Mouse (Mus musculus) spleen, postnatal 36 days (tissue): ENCODE data around the gene Tbc1d9.
A peak's percentile ranks its signal among the peaks of the same experiment; 100 is the strongest.

Experiments
- DNase-seq, 2 experiments: peaks; one replicate each; pipeline ENCODE4 v3.0.0; 2022; ENCODE audit warnings: low spot score in 2 of 2, mixed read lengths in 1 of 2

The Tbc1d9 gene

DNA sequence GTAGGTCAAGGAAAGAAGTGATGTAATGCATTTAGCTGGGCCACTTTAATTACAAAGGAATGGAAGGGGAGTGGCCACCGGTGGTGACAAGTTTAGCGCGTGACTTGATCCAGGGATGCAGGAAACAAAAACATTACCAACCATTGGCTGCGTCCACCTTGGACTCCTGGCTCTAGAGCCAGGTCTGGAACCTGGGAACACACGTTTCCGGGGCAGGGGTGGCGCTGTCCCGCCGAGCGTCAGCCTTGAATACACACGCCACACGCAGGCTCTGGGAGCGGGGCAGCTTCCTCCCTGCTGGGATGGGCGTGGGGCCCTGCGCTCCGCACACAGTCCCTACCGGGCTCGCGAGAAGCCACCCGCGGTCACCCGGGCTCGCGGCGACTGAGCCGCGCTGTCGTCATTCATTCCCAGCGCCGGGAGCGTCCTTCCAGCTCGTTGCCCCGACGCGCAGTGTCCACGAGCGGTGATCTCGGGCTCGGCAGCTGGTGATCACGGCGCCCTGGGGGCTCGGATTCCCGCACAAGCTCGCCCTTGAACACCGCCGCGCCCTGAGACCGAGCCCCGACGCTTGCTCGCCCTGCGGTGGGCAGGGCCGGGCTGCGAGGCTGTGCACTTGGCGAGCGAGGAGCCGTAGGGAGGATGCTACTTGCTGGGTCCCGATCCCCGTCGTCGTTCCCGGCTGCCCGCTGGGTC is at the start of gene Tbc1d9:
Tbc1d9 (plus strand) TSS at position 118 of the 696 bp plus-strand sequence.
- DNase-seq: peak; percentile 26 to 29

DNA sequence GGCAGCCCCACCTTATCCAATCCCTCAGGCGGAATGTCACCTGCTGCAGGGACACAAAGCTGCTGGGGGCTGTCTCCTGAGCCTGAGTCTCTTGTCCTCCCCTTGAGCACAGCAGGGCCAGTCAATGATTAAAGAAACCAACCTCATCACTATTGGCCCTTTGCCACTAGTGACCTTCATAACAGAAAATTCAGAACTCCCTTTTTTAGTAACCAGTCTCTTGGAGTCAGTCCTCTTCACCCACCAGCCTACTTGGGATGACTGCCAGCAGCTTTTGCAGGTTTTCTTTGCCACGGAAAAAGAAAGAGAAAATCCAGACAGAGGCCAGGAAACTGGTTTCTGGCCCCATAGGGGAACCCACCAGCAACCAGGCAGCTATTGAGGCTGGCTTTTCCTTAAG is 30.1 kb upstream of the Tbc1d9 start:
- DNase-seq: no peak

DNA sequence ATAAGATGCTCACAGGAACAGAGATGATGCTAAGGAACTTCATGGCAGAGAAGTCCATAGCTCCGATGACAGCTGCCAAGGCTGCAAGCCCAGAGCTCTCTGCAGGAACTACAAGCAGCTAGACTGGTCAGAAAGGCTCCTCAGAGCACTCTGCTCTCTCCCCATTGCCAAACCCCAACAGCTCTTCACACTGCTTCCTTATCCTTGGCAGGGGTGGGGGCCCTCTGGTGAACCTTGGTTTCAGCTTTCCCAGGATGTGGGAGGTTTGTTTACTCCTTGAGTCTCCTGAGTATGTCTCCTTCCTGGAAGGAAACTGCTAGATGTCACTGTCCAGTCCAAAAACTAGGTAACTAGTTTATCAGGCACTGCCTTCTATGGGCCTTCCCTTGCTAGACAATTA is 25.1 kb upstream of the Tbc1d9 start:
- DNase-seq: no peak

DNA sequence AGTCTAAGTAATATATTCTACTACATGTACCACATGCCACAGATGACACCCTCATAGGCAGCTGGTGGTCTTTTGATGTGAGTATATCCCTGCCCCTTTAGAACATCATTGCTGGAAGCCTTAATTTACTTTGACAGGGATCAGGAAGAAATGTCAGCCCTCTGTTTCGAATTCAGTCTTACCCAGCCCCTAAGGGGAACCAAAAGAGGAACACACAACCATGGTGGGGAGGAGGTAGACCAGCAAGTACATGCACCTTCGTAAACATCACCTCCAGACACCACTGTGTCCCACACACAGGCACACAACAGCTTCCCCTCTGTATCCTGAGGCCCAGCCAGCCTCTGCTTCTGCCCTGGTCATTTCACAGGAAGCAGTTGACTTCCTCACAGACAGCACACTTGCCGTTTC is 24.4 kb upstream of the Tbc1d9 start:
- peak; percentile 64 to 71 for DNase-seq

DNA sequence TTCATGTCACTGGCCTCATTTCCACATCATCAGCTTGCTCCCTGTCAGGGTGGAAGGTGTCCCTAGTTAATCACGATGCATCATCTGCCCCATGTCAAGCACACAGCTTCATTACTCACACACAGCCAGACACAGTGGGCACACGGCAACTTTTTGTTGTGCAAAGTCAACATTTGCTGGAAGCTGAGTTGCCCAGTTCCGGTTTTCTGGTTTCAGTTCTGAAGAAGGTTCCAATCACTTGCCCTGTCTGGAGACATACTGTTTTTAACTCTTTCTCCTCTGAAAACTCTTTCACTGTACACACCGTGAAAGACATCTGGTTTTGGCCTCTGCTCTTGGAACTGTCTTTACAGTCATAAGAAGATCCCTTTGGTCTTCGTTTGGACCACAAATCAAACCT is 23.8 kb upstream of the Tbc1d9 start:
- DNase-seq: peak; percentile 56 to 58

DNA sequence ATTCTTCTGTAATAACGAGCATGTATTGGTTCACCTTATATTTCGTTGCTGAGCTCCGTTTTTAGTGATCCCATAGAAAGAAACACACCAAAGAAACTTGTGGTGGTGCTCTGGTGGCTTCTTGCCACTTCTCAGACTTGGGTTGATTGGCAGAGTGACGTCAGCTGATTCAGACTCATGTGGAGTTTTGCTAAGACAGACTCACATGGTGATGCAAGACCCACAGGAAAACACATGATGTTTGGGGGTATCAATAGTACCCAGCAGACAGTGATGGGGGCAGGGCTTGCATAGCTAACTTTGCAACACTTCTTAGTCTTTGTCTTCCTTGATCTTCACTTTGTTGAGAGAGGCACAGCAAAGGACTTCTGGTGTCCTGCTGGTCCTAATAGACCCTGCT is 20.6 kb upstream of the Tbc1d9 start:
- no peak for DNase-seq

DNA sequence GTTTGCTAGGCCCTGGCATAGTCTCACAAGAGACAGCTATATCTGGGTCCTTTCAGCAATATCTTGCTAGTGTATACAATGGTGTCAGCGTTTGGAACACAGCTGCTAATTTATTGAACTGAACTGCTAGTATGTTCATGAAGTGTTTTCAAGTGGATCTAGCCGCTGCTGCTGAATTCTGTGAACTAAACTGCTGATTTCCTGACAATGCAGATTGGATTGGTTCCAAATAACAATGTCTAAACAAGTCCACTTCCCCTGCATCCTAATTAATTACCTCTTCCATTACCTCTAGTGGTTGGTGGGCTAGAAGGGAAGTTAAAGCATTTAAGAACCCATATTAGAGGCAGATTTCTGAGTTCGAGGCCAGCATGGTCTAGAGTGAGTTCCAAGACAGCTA is 19.7 kb upstream of the Tbc1d9 start:
- no peak for DNase-seq

DNA sequence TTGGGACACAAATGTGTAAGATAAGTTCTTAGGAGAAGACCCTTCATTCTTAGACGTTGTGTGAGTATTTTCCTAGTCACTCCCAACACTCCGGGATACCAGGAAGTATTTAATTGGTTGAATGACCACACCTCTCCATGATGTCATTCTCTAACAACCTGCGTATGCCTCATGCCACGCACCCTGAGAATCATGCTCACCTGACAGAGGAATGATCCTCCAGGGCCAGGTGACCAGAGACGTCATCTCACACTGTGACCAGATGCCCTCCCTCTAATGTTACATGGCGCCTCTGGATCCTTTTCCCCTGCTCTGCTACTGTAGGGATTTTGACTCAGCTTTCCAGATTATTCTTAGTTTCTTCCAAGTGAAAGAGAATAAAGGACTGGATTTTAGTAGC is 16.0 kb upstream of the Tbc1d9 start:
- no peak for DNase-seq

DNA sequence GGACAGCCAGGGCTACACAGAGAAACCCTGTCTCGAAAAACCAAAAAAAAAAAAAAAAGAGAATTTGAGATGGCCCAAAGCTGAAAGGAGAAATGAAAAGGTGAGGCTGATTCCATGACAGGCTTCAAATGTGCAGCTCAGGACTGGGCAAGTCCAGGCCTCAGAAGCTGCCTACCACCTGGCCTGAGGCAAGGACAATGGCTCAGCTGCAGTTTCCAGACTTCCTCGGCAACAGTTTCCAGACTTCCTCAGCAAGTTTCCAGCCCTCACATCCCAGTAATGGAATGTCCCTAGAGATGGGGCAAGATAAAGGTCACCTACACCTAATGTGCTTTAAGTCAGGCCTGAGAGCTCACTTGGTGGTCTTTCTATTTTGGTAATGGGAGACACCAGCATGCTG is 13.1 kb upstream of the Tbc1d9 start:
- DNase-seq: no peak

DNA sequence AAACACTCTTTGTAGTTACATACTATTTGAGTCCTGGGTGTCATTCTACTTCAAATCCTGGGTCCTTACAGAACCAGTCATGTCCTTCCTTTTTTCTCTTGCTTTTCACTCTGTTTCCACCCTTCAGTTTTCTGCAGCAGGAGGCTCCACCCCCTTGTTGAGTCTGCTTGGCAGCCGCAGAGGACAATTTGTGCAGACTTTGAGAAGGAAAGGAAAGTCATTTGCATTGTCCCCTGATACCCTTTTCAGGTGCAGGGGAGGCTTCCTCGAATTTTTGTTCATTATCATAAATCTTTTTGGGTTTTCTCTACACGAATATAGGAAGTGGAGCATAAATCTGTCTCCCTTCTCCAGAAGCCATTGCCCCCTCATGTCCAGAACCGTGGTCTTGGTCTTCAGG is 12.7 kb upstream of the Tbc1d9 start:
- DNase-seq: peak; percentile 59 to 70

DNA sequence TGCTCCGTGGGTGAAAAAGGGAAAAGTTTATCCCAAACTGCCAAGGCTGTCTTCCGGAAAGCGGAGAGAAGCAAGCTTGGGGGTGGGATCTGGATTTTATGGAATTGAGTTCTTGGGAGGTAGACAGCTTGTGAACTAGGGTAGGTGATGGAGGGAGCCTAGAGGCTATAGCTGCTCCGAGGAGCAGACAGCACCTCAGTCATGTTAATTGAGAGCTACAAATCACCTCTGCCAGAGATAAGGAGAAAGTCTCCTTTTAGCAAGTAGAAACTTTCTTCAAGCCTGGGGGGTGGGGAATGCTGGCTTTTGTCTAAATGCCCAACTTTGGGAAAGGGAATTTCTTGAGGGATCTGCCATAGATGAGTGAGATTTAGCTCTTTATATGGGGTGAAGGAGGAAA is 10.0 kb upstream of the Tbc1d9 start:
- DNase-seq: no peak

DNA sequence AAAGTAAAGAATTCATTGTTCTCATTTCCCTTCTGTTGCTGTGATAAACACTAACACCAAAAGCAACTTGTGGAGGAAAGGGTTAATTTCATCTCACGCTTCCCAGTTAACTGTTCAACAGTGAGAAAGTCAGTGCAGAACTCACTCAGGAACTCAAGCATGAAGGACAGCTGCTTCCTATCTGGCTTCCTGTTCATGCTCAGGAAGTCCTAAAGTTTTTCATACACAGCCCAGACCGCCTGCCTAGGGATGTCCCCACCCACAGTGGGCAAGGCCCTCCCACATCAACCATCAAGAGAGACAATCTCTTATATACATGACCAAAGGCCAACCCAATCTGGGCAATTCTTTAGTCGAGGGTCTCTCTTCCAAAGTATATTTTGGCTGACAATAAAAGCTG is 6.2 kb upstream of the Tbc1d9 start:
- peak; percentile 26 to 29 for DNase-seq

DNA sequence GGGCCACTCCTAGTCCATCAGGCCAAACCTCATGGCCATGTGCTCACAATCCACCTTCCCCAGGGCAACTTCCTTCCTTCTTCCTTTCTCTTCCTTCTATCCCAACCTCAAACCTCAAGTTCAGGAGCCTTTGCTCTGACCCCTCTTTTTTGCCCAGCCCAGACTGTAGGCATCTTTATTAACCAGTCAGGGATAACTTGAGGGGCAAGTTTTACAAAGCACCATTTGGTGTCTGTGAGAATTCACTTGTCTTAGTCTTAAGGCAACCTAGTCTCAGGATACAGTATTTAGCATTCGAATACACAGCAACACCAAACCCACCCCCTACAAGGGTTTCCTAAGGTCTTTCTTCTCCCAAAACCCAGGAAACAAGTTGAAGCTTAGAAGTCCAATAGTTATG is 5.5 kb upstream of the Tbc1d9 start:
- DNase-seq: no peak

DNA sequence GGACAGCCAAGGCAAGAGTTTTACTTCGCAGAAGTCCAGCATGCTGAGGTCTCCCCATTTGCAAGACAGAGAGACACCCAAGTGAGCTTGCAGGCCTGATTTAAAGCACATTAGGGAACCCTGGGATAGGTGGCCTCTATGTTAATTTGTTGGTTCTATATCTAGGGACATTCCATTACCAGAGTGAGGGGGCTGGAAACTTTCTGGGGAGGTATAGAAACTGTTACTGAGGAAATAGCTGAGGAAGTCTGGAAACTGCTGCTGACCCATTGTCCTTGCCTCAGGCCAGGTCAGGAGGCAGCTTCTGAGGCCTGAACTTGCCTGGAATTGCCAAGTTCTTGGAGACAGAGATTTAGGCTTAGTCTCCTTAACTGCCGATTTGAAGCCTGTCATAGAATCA is 4.5 kb upstream of the Tbc1d9 start:
- DNase-seq: no peak

DNA sequence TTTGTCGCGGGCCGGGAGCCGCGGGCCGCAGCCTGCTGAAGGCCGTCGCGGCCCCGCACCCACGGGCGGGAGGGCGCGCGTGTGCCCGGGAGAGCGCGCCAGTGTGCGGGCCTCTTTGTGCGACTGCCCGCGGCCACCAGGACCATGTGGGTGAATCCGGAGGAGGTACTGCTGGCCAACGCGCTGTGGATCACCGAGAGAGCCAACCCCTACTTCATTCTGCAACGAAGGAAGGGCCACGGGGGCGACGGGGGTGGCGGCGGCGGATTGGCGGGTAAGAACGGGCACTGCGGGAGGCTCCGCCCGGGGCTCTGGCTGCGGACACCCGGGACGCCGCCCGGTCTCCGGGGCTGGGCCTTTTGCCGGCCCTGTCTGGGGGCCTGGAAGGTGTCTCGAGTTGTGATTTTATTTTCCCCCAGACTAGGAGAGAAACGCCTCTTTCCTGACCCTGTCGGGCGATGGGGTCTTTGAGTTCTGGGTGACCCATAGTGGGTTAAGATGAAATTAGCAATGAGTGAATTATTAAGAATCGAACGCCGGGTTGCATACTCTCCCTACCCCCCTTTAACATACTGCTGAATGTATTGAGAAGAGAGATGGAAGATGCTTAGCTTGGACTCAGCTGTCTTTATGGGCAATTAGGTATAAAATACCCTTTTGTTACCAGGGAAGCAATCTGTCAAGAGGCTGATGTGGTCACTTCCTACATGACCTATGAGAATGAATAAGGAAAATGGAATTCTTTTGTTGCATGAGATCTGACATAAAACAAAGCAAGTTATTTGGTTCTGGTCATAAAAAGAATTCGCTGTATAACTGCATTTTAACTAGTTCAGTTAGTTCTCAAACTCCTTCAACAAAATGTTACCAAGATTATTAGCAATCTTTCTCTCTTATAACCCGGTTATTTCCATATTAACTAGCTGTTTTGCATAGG is 1.0 kb downstream of the Tbc1d9 start, which contains the start of gene Gm10645:
Gm10645 (minus strand) TSS at position 240 of the 937 bp plus-strand sequence.
- peak in 1 of 2 experiments; percentile 17 for DNase-seq

DNA sequence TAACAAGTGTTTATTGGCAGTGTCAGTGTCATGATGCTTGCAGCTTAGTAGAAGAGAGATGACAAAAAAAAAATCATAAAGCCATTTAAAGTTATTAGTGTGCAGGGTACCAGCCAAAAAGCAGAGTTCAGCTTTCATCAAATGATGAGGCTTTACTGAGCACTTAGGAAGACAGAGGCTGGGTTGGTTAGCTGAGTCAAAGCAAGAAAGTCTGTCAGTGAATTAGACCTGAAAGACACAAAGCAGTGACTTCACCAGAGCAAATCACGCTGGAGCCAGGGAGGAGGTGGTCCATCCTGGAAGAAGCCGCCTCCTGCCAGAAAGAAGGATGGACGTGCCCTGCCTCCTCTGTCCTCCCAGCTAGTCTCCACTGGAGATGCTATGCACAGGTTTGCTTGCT is 2.8 kb downstream of the Tbc1d9 start:
- DNase-seq: no peak

DNA sequence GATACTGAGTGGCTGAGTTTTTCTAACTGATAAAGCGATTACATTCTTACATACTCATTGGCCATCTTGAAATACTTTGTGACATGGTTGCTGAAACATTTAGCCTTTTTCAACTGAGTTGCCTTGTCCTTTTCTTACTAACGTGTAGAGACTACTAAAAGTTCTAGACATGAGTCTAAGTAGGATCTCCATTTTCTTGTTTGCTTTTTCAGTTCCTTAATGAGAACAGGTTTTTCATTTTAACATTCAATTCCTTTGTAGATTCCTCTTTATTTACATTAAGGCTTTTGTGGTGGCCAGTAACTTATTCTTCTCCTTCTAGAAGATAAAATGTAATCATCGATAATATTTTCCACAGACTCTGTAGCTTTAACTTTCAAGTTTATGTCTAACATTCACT is 4.0 kb downstream of the Tbc1d9 start:
- no peak for DNase-seq

DNA sequence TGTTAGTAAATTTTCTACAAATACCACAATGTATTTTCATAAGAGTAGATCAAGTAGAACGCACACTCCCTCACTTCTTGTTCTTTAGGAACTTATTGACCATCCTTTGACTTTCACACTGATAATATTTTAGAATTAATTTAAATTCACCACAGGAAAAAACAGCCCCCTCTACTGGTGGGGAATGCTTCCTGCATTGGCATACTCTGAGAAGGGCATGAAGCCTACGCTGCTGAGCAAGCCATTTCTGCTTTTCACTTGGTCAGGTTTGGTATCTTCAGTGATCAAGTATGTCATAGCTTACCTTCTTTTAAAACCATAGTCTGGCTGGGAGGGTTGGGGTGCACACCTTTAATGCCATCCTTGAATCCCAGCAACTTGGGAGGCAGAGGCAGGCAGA is 4.6 kb downstream of the Tbc1d9 start:
- DNase-seq: peak; percentile 12 to 32

DNA sequence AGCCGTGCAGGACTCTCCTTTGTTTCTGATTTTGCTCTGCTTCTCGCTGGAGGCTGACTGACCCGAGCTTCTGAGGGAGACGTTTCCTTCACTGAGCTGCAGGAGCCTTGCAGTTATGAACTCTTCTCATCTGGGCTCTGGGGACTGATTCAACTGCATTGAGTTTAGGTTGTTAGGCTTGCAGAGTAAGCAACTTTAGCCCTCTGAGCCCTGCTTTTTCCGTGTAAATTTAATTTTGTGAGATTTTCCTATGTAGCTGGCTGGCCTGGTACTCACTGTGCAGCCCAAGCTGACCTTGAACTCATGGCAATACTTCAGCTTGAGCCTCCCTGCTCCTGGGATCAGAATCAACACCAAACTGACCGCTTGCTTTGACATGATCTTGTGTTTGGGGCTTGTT is 5.7 kb downstream of the Tbc1d9 start:
- no peak for DNase-seq

DNA sequence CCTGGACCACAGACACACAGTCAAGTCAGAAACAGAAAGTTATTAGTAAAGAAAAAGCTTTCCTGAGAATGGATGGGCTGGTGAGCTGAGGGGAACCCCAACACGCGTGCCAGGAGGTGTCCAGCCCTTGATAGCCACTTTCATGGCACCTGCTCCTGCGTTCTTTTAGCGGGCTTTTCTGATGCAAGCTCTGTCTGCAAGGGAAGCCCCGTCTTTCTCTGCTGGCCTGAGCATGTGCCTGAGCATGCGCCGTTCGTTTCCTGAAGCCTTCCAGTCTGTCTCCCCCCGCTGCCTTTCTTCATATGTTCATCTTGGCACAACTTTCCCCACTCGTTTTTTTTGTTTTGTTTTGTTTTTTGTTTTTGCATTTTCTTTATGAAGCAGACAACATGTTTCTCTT is 10.5 kb downstream of the Tbc1d9 start:
- DNase-seq: no peak

DNA sequence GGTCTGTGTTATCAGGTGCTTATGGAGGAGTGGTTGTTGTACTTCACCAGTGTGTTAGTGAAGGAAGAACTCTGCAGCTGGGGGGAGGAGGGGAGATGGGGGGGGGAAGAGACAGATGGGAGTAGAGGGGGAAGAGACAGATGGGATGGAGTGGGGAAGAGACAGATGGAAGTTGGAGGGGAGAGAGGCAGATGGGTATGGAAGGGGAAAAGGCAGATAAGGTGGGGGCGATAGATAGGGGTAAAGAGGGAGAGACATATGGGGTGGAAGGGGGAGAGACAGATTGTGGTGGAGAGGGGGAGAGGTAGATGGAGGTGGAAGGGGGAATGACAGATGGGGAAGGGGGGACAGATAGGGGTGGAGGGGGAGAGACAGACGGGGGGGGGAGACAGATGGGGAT is 11.6 kb downstream of the Tbc1d9 start:
- no peak for DNase-seq

DNA sequence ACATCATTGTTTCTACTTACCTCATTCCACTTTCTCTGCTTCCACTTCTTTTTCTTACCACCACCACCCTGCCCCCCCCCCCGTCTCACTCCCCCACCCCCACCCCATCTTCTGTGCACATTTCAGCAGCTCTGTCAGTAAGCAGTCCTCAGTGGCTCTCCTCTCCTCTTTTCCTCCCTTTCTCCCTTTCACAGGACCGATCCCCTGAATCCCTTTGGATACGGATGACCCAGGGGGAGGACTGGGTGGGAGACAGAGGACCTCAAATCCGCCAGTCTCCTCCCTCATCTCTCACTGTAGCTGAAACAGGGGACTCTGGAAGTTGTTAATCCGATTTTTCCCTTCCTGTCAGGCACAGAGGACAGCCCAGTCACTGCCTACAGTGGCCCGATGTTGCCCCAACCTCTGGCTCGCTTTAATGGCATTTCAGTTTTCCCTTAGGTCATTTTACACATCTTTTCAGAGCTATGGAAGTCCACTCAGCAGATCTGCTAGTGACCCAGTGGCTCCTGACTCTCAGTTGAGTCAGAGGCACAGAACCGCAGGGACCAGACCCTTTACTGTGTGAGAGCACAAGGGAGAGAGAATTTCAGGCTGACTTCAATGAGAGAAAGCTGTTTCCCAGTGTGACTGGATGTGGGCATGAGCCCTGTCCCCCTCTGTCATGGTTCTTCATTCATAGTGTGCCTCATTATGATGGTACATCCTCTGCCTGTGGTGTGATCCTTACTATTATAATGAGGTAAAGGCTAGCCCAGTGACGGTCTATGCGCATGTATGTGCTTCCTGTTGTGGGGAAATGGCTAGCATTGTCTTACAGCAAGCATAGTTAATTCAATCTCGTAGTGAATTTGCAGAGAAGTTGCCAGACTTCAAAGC is 12.4 kb downstream of the Tbc1d9 start:
- no peak for DNase-seq
